Mouse (Mus musculus) stomach, embryonic 15.5 days (tissue): ENCODE data around the gene Hoxc5. TPM values are rescaled to one million over a fixed set of nuclear protein-coding genes. Genes with fewer than 3 reads are reported as not detected.

ENCODE experiments used
- ATAC-seq: fragments of 200-750 bp; cut with Nextera tagmentation; 2 replicates; pipeline ENCODE4 v1.8.0; 2017; ENCODE audit warnings: low read depth, moderate number of reproducible peaks, moderate TSS enrichment; ENCODE audit not compliant: insufficient read depth, low FRiP score
- H3K27ac ChIP-seq: fragments of 300-500 bp; sonication (generic); 2 replicates; pipeline ENCODE4 v1.5.1; 2015; ENCODE audit warnings: mild to moderate bottlenecking, inconsistent platforms
- H3K27me3 ChIP-seq: fragments of 300-500 bp; sonication (generic); replicated peaks from 2 replicates; pipeline ENCODE4 v1.6.1; 2015; ENCODE audit warnings: inconsistent platforms
- H3K36me3 ChIP-seq: fragments of 300-500 bp; sonication (generic); 2 replicates; pipeline ENCODE4 v1.6.1; 2015; ENCODE audit warnings: inconsistent platforms
- H3K4me1 ChIP-seq: fragments of 300-500 bp; sonication (generic); 2 replicates; pipeline ENCODE4 v1.6.1; 2015; ENCODE audit warnings: inconsistent platforms
- H3K4me2 ChIP-seq: fragments of 300-500 bp; sonication (generic); 2 replicates; pipeline ENCODE4 v1.6.1; 2015; ENCODE audit warnings: mild to moderate bottlenecking, inconsistent platforms
- H3K4me3 ChIP-seq: fragments of 300-500 bp; sonication (generic); replicated peaks from 2 replicates; pipeline ENCODE4 v1.5.1; 2015; ENCODE audit warnings: inconsistent platforms
- H3K9ac ChIP-seq: fragments of 300-500 bp; sonication (generic); 2 replicates; pipeline ENCODE4 v1.6.1; 2015; ENCODE audit warnings: inconsistent platforms
- H3K9me3 ChIP-seq: fragments of 300-500 bp; sonication (generic); 2 replicates; pipeline ENCODE4 v1.6.1; 2016; ENCODE audit warnings: inconsistent platforms
- WGBS: fragments of 180-500 bp; shearing (Covaris S2); methylation state at CpG from one replicate; pipeline ENCODE4 v1.1.7; 2015; 5-methylcytosine and 5-hydroxymethylcytosine counted together
- polyA plus RNA-seq: library from polyadenylated mRNA; unstranded; fragments of >200 nt; fragmentation: Nextera tagmentation; extraction: Ambion mirVana; gene quantifications from 2 replicates; pipeline ENCODE4 v1.2.1, GENCODE M21; 2015

Hoxc5 gene
- polyA plus RNA-seq, 1 experiment from 2014 or later: 16.2 TPM

DNA sequence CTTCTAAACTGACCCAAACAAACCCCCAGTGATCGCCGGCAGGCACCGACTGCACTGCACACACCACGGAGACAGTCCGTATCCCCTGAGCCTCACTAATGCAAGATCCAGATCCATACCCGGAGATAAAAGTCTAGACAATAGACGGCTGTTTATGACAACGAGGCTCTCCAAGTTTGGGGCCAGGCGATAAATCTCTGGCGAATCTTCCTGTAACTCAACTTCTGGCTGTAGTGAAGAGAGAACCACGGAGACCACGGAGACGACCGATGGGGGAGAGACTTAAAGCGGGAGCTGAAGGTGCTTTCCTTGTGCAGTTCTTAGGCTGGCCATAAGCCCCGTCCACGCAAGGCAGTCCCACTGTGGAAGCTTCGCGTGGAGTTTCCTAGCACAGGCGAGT, 17.5 kb upstream of the Hoxc5 start:
- Histone ChIP-seq H3K36me3 (no peaks in the 10 kb centered on the region), H3K4me2 (no peak overlapping the region), H3K4me1 (no peaks in the 10 kb centered on the region), H3K27me3 (peaks cover 94% of the 10 kb centered on the region), H3K9me3 (no peaks in the 10 kb centered on the region), H3K9ac (no peak overlapping the region), H3K4me3 (no peak overlapping the region), H3K27ac (no peak overlapping the region)
- WGBS: under 1% methylated on average over 20 of the region's 20 CpGs
- no peak for ATAC-seq

DNA sequence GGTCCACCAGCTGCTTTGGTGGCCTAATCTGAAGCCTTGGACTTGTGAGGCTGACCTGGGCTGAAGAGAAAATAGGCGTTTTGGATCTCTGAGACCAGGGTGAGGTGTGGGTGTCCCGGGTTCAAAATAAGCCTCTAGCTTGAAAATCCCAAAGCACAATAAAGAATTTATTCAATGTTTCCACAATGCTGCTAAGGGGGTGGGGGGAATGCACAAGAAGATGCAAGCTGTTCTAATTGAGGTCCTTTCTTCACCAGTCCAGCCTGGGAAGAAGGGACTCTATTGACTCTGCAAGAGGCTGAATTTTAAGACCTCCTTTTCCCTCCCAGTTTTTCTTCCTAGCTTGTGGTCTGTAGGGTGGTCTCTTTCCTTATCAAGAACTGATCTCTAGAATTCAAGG, 16.4 kb upstream of the Hoxc5 start:
- no peak overlapping the region for H3K9ac ChIP-seq
- H3K4me2 ChIP-seq: no peak overlapping the region
- H3K4me3 ChIP-seq: no peak overlapping the region
- WGBS: 8% methylated on average over 2 of the region's 2 CpGs
- no peaks in the 10 kb centered on the region for H3K9me3 ChIP-seq
- H3K4me1 ChIP-seq: no peaks in the 10 kb centered on the region
- no peak overlapping the region for H3K27ac ChIP-seq
- no peak for ATAC-seq
- H3K36me3 ChIP-seq: no peaks in the 10 kb centered on the region
- H3K27me3 ChIP-seq: peaks cover 94% of the 10 kb centered on the region

DNA sequence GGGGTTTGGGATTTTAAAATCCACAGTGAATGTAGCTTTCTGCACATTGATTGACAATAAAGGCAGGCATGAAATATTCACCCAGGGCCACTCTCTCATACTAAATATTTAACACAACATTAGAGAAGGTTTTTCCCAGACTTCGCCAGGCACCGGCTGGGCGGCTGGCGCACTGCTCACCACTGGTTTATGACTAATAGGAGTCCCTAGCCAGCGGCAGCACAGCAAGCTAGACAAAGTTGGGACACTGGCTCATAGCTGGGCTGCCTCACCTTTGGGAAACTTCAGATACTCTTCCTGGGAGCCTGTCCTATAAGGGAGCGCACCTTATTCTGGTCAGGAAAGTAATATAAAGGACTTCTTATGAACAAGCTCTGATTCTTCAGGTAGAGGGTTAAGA, 13.7 kb upstream of the Hoxc5 start:
- no peak overlapping the region for H3K4me2 ChIP-seq
- ATAC-seq: no peak
- no peaks in the 10 kb centered on the region for H3K36me3 ChIP-seq
- H3K27me3 ChIP-seq: peaks cover 95% of the 10 kb centered on the region
- no peak overlapping the region for H3K9ac ChIP-seq
- 6% methylated on average over 6 of the region's 6 CpGs for WGBS
- H3K9me3 ChIP-seq: no peaks in the 10 kb centered on the region
- H3K4me1 ChIP-seq: no peaks in the 10 kb centered on the region
- no peak overlapping the region for H3K4me3 ChIP-seq
- no peak overlapping the region for H3K27ac ChIP-seq

DNA sequence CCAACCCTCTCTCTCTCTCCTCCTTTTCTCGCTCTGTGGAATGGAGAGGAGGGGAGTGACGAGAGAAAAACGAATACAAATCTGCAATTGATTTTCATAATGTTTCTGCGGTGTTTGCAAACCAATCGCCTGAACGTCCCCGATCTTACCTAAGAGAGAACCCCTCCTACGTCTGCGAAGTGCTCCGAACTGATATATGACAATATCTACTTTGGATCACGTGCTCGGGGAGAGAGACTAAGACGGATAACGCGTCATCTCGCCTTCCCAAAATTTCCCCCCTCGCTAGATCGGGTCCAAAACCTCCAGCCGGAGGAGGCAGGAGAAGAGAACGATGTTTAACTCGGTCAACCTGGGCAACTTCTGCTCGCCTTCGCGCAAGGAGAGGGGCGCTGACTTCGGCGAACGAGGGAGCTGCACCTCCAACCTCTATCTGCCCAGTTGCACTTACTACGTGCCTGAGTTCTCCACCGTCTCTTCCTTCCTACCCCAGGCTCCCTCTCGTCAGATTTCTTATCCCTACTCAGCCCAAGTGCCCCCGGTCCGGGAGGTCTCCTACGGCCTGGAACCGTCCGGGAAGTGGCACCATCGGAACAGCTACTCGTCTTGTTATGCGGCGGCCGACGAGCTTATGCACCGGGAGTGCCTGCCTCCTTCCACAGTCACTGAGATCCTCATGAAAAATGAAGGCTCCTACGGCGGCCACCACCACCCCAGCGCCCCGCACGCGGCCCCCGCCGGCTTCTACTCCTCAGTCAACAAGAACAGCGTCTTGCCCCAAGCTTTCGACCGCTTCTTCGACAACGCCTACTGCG, 12.8 kb upstream of the Hoxc5 start, which contains the start of gene Hoxc11:
Gene Hoxc11 (plus strand): TSS at position 236 of the 815 bp plus-strand sequence.
- Histone ChIP-seq H3K9ac (no peak within 1 kb of the TSS), H3K4me3 (no peak within 1 kb of the TSS), H3K27me3 (peaks cover 91% of the 10 kb centered on the region), H3K4me1 (no peaks in the 10 kb centered on the region), H3K9me3 (no peaks in the 10 kb centered on the region), H3K4me2 (no peak within 1 kb of the TSS), H3K27ac (no peak within 1 kb of the TSS), H3K36me3 (no peaks in the 10 kb centered on the region)
- ATAC-seq: no peak
- 1% methylated on average over 57 of the region's 57 CpGs for WGBS

DNA sequence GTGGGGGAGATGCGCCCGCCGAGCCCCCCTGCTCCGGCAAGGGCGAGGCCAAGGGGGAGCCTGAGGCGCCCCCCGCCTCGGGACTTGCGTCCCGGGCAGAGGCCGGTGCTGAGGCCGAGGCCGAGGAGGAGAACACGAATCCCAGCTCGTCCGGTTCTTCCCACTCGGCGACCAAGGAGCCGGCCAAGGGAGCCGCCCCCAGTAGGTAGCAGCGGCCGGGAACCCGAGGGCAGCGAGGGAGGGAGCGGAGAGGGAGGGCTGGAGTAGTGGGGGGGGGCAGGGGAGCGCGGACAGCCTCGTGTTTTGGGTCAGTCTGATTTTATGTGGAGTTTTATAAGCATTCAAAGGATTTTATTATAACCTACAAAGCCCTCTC, 12.2 kb upstream of the Hoxc5 start:
- no peak for ATAC-seq
- H3K4me2 ChIP-seq: no peak overlapping the region
- H3K27ac ChIP-seq: no peak overlapping the region
- H3K9me3 ChIP-seq: no peaks in the 10 kb centered on the region
- H3K4me3 ChIP-seq: no peak overlapping the region
- peaks cover 93% of the 10 kb centered on the region for H3K27me3 ChIP-seq
- no peaks in the 10 kb centered on the region for H3K36me3 ChIP-seq
- no peaks in the 10 kb centered on the region for H3K4me1 ChIP-seq
- H3K9ac ChIP-seq: no peak overlapping the region
- WGBS: 1% methylated on average over 24 of the region's 28 CpGs

DNA sequence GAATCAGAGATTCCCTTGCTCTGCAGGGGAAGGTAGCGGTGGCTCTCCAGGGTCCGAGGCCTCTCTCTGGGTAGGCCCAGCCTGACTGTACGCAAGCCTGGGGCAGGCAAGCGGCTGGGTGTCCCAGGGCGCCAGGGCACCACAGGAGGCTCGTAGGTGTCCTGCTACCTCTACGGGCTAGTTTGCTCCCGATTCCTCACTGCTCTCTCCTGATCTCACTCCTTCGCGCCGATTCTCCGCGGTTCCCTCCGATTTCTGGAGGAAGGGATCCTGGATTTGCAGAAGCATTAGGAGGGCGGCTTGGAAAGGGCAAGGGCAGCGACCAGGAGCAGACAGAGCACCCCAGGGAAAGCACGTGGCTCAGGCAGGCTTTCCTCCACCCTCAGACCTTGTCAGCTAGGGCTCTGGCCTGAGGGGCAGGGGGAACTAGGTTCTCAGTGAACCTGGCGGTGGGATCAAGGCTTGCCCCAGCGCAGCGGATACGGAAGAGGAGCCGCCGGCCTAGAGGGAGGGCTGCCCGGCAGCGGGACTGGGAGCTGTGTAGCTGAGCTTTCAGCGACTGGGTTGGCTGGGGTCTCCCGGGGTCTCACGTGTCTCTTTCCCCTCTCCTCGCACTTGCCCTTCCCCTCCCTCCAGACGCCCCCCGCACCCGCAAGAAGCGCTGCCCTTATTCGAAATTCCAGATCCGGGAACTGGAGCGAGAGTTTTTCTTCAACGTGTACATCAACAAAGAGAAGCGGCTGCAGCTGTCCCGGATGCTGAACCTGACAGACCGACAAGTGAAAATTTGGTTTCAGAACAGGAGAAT, 11.2 kb upstream of the Hoxc5 start:
- H3K9ac ChIP-seq: no peak overlapping the region
- no peak overlapping the region for H3K27ac ChIP-seq
- WGBS: 2% methylated on average over 40 of the region's 40 CpGs
- H3K4me3 ChIP-seq: 0 out of 2 replicates have a peak overlapping the region, but pooled peaks have one; percentile 8
- peaks cover 95% of the 10 kb centered on the region for H3K27me3 ChIP-seq
- H3K36me3 ChIP-seq: no peaks in the 10 kb centered on the region
- no peak for ATAC-seq
- no peaks in the 10 kb centered on the region for H3K9me3 ChIP-seq
- no peaks in the 10 kb centered on the region for H3K4me1 ChIP-seq
- no peak overlapping the region for H3K4me2 ChIP-seq

DNA sequence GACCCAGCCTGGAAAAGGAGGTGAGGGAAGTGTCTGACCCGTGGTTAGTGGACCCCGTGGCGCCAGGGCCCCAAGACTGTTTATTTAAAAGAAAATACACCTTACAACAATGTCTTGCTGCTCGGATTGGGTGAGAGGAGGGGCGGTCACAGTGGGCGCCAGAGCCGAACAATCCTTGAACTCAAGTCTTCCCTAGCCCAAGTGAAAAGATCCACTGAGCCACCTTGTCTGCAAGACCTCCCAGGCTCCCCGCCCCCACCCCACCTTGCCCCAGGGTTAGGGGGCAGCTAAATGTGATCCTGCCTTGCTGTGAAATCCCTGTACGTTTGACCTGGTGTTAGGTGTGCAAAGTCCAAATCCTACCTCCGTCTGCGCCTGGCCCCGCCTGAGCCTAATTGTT, 10.3 kb upstream of the Hoxc5 start:
- no peak overlapping the region for H3K27ac ChIP-seq
- no peak overlapping the region for H3K4me2 ChIP-seq
- whole genome bisulfite sequencing: 3% methylated on average over 12 of the region's 12 CpGs
- no peak overlapping the region for H3K4me3 ChIP-seq
- no peak for ATAC-seq
- peaks cover 93% of the 10 kb centered on the region for H3K27me3 ChIP-seq
- H3K36me3 ChIP-seq: no peaks in the 10 kb centered on the region
- no peaks in the 10 kb centered on the region for H3K9me3 ChIP-seq
- no peaks in the 10 kb centered on the region for H3K4me1 ChIP-seq
- no peak overlapping the region for H3K9ac ChIP-seq

DNA sequence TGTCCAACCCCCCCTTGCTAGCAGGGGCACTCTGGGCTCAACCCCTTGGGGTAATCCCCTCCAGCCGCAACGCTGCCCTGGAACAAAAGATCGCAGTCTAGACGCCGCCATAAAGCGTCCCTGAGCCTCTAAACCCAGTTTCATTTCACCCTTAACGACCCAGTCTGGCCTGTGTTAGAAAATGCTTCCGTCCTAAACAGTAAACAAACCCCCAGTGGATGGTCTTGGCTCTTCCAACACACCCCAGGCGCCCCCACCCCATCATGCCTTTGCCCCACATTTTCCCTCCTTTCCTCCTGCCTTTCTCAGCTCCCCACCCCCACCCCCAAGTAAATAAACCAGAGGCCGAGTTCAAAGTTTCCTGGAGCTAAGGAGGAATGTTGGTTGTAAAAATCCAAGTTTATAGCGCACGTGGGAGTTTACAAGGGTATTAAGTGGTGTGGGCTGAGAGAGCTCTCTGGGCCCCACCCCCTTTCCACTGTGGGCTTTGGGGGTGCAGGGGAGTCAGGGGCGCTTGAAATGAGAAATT, 7.5 kb upstream of the Hoxc5 start:
- no peak overlapping the region for H3K27ac ChIP-seq
- ATAC-seq: no peak
- no peak overlapping the region for H3K4me2 ChIP-seq
- peaks cover 89% of the 10 kb centered on the region for H3K27me3 ChIP-seq
- no peak overlapping the region for H3K4me3 ChIP-seq
- H3K4me1 ChIP-seq: no peaks in the 10 kb centered on the region
- H3K9ac ChIP-seq: no peak overlapping the region
- no peaks in the 10 kb centered on the region for H3K36me3 ChIP-seq
- 2% methylated on average over 13 of the region's 13 CpGs for WGBS
- no peaks in the 10 kb centered on the region for H3K9me3 ChIP-seq

DNA sequence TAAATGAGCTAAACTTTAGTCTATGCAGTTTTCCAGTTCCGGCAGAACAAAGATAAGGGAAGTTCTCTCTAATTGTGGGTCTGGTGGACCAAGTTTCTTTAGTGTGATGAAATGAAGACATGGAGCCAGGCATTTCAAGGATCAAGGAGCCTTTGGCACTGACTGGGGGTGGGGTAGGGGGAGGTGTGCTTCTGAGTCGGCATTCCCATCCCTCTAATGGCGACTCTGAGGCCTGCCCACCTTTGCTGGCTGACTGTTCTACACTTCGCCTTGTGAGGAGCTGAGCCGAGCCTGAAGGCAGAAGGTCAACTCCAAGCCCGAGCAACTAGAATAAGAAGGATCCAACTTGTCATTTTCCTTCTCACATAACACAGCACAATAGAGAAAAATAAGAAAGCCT, 5.5 kb upstream of the Hoxc5 start:
- no peaks in the 10 kb centered on the region for H3K36me3 ChIP-seq
- H3K4me1 ChIP-seq: peaks cover 5% of the 10 kb centered on the region; the same call in 1 of the 2 replicates
- H3K9me3 ChIP-seq: no peaks in the 10 kb centered on the region
- H3K9ac ChIP-seq: no peak overlapping the region
- 4% methylated on average over 6 of the region's 6 CpGs for whole genome bisulfite sequencing
- H3K27me3 ChIP-seq: peaks cover 89% of the 10 kb centered on the region
- no peak overlapping the region for H3K27ac ChIP-seq
- no peak overlapping the region for H3K4me3 ChIP-seq
- ATAC-seq: no peak
- no peak overlapping the region for H3K4me2 ChIP-seq

DNA sequence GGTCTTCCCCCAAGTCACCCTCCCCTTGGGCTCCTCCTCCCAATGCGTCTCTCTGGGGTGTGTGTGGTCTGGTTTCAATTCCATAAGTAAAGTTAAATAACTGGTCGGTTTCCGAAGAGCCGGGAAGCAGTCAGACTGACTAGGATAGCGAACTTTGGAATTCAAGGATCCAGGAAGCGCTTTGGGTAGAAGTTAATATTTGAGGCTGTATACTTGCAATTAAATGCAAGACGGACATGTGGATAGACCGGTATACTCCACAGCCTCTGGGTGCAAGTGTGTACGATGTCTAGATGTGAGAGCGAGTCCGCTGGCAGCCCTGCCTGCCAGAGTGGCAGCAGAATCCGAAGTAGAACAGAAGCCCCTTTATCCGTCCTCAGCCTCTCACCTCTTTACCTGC, 4.8 kb upstream of the Hoxc5 start:
- no peak overlapping the region for H3K4me3 ChIP-seq
- H3K4me1 ChIP-seq: peaks cover 8% of the 10 kb centered on the region; the same call in 1 of the 2 replicates
- peaks cover 89% of the 10 kb centered on the region for H3K27me3 ChIP-seq
- WGBS: 2% methylated on average over 13 of the region's 13 CpGs
- H3K4me2 ChIP-seq: no peak overlapping the region
- no peak for ATAC-seq
- H3K9ac ChIP-seq: no peak overlapping the region
- H3K27ac ChIP-seq: no peak overlapping the region
- no peaks in the 10 kb centered on the region for H3K9me3 ChIP-seq
- no peaks in the 10 kb centered on the region for H3K36me3 ChIP-seq

DNA sequence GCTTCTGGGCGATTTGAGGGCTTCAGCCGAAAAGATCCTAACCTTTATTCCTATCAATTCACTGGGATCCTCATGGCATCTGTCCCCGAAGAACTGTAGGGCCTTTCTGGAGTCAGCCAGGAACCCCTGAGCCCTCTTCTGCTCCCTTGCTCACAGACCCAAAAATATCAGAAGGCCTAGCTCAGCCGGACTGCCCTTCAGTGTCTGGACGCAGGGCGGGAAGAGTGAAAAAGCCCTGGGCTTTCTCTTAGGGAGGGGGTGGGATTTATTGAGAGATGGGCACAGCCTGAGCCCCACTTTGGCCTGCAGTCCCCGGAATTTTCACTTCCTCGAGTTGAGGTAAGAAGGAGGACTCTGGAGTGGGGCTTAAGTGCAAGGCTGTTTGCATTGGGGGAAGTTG, 4.0 kb upstream of the Hoxc5 start:
- no peak overlapping the region for H3K4me2 ChIP-seq
- H3K9me3 ChIP-seq: no peaks in the 10 kb centered on the region
- peaks cover 8% of the 10 kb centered on the region; the same call in 1 of the 2 replicates for H3K4me1 ChIP-seq
- H3K4me3 ChIP-seq: no peak overlapping the region
- no peak overlapping the region for H3K9ac ChIP-seq
- ATAC-seq: no peak
- whole genome bisulfite sequencing: 4% methylated on average over 8 of the region's 8 CpGs
- H3K36me3 ChIP-seq: no peaks in the 10 kb centered on the region
- H3K27me3 ChIP-seq: peaks cover 88% of the 10 kb centered on the region
- no peak overlapping the region for H3K27ac ChIP-seq
